Mouse (Mus musculus) right cerebral cortex, postnatal 36 days (tissue): ENCODE results near the gene Pkd1l1.

Experiments
- DNase-seq, 2 experiments: peaks; one replicate each; pipeline ENCODE4 v3.0.0; 2022; ENCODE audit warnings: low spot score in 2 of 2, mixed read lengths in 1 of 2

The Pkd1l1 gene

GRCm38 (mm10) chr11:8973166-8973565, at the start of gene Pkd1l1:
Pkd1l1 (minus strand) TSS chr11:8973266.
- no peak for DNase-seq

- no peak for DNase-seq
These were observed 47.1 kb upstream of the Pkd1l1 start for GRCm38 (mm10) chr11:9020207-9020606.

DNA sequence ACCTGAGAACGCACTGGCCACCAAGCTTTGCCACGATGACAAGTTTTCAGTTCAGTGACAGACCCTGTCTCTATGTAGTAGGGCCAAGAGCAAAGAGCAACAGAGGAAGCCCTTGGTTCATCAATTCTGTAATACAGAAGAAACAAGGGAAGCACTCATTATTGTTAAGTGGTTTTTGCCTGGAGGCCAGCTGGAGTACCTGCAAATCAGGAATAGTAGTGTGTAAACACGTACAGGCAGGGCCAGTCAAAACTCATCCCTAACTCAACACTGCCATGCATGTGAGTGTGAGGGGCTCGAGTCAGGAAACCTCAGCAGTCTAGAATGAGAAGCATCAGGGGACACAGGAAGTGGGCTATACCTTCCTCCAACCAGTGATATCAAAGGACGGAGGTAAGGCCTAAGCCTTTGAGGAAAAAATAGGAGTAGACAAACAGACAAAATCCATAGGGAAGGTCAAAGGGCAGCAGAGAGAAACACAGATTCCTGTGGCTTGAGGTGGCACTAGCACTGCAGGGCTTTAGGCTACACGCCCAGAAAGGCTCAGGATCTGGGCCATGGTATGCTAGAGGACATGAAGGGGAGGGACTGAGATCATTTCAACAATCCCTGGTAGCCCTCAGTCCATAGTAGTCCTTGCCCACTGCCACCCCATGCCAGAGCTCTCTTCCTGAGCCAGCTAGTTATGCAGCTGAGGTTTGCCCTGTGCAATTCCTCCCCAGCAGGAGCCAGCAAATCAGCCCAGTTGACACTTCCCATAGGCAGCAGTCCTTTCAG, 45.6 kb upstream of the Pkd1l1 start:
- no peak for DNase-seq

- DNase-seq: no peak
These were observed 41.7 kb upstream of the Pkd1l1 start for GRCm38 (mm10) chr11:9014740-9015139.

DNA sequence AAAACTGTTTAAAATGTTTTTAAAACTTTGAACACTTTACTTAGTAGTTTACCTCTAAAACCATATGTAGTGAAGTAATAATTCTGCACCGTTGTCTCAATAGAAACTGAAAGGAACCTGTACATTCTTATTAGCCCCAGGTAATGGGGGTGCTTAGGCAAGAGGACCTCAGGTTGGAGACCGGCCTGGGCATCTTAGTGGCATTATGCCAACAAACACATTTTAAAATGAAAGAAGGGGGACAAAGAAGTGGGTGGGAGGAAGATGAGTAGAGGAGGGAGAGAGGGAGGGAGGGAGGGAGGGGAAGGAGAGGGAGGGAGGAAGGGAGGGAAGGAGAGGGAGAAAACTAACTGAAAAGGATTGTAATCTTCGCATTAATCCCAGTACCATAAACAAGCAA, 38.3 kb upstream of the Pkd1l1 start:
- no peak for DNase-seq

DNA sequence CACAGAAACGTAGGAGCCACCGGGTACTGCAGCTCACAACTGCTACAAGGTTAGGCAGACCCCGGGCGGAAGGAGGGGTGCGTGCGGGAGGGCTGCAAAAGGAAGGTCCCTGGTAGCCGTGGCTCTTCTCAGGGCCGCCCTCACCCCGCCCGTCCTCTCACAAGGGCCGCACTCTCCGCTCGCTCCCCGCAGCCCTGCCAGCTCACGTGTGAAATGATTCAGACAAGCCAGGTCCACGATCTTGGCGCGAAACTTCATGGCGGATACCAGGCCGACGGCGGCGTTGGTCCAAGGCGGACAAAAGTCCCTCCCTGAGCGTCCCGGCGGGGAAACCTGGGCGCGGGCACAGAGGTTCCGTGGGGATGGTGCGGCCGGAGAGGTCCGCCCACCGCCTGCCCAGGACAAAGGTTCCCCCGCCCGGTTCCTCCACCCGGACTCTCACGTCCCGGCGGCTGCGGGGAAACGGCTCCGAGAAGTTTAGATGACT, 37.8 kb upstream of the Pkd1l1 start, which contains the start of gene Hus1:
Gene Hus1, minus strand, starts transcription at position 339 of the 487 bp plus-strand sequence.
- DNase-seq: peak; percentile 50 to 55

DNA sequence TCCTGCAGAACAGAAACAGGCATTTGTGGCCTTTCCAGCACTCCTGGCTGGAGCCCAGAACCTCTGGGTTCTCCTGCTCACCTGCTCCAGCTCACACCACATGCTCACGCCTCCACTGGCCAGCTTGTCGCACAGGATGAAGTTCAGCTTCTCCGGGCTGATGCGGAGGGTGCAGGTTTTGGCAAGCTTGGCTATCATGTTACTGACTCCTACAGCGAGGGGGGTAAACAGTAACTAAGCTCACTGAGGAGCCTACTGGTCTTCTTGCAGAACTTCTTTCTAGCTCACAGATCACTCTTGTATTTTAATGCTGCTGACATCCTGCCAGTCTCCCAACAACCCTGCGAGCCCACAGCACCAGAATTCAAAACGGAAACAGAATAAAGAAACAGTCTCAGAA, 37.4 kb upstream of the Pkd1l1 start:
- DNase-seq: peak; percentile 4 to 8

- no peak for DNase-seq
These were observed 35.7 kb upstream of the Pkd1l1 start for GRCm38 (mm10) chr11:9008761-9009160.

DNA sequence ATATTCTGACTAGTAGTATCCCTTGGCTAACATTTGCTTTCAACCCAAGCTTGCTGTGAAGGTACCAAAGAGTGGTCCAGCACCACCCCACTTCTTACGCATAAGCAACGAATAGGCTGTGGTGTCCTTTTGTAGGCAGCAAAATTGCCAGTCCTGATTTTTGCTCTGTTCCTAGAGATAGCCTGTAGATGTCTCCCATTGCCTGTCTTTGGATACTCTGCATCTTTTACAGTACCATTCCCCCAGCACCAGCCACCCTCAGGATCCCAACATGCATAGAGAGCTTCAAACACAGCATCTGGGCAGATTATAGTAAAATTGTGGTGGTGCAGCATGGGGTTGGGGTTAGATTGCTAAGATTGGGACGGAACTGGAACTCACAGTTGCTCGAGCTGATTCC, 15.0 kb upstream of the Pkd1l1 start:
- DNase-seq: no peak

DNA sequence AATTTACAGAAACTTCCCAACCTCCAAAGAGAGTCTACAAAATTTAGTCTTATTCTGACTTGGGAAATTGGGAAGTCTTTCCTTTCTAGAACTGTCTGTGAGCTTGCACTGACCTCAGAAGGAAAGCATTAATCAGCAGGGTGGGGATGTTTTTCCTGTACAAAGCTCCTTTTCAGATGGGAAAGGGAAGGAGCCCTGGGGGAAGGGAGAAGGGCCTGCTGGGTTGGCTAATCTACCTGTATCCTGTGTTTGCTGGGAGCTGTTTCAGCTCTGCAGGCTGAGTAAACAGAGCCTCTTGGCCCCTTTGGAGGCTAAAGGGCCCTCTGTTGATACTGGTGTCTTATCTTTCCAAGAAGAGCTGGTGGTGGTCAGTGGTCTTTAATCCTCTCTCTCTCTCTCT, 13.0 kb upstream of the Pkd1l1 start:
- DNase-seq: no peak

DNA sequence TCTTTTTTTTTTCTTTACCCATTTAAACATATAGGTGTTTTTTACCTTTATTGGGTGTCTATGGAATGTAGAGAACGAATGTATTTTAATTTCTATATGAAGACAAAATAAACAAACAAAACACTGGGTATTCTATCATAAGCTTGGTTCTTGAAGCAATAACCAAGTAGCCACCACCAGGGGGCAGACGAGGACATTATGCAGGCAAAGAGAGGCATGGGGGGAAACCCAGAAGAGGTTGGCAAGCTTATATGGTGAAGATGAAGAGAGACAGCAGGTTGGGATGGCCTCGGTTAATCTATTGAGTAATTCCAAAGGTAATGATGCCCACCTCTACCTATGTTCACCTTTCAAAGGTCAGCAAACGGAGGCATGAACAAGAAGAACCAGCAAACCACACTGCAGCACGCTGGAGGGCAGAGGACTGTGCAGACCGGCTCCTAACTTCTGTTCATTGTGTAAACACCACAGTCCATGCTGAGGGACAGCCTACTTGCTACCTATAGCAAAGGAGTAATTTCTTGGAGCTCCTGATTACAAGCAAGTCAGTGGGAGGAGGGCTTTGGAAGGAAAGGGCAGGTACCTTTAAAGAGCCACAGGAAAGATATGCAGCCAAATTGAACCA, 10.3 kb upstream of the Pkd1l1 start:
- peak; percentile 38 to 47 for DNase-seq

GRCm38 (mm10) chr11:8978154-8978553, 5.1 kb upstream of the Pkd1l1 start:
- DNase-seq: no peak

GRCm38 (mm10) chr11:8972093-8972492, 973 bp downstream of the Pkd1l1 start:
- DNase-seq: no peak

GRCm38 (mm10) chr11:8970509-8970908, 2.6 kb downstream of the Pkd1l1 start:
- no peak for DNase-seq

DNA sequence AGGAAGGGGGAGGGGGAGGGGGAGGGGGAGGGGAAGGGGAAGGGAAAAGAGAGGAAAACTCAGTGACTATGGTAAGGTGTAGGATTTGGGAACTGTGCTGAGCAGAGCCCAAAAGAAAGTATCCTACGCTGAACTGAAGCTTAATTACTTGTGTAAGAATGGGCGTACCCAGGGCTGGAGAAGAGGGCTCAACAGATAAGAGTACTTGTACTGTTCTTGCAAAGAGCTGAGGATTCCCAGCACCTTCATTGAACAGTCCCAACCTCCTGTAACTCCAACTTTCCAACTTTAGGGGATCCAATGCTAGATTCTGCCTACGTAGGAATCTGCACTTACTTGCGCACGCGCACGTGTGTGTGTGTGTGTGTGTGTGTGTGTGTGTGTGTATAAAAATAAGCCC, 5.0 kb downstream of the Pkd1l1 start:
- no peak for DNase-seq

DNA sequence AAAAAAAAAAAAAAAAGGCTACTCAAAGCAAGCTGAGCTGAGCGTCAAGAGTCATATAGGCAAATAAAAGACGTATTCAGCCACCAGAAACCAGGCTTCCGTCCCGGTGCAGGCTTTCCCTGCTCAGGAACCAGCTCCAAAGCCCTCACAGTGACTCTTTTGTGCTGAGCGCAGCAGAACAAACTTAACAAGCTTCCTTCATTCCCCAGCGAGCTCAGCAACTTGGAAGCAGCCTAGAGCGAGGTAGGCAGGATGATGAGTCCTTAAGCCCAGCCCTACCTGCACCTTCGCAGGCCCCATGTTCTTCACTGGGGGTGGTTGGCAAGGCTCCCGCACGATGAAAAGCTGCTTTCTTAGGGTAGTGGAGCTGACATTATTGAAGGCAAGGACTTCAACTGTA, 14.5 kb downstream of the Pkd1l1 start:
- peak in 1 of 2 experiments; percentile 19 for DNase-seq

GRCm38 (mm10) chr11:8958108-8958507, 15.0 kb downstream of the Pkd1l1 start:
- no peak for DNase-seq

GRCm38 (mm10) chr11:8957023-8957422, 16.0 kb downstream of the Pkd1l1 start:
- no peak for DNase-seq

DNA sequence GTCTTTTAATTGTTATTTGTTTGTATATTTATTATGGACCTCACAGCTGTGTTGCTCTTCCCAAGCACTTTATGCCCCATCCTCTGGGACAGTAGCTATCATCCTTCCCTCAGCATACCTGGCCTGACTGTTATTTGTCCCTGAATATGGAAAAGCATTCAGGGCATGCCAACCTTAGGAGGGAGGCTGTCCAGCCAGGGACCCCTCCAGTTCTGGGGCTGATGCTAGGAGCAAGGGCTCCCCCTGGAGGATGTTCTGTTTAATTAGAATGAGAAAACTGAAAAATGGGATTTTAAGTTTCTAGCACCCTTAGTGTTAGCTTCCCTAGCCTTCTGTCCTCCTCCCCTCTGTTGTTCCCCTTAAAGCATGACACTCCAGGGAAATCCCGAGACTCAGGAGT, 17.4 kb downstream of the Pkd1l1 start:
- no peak for DNase-seq

DNA sequence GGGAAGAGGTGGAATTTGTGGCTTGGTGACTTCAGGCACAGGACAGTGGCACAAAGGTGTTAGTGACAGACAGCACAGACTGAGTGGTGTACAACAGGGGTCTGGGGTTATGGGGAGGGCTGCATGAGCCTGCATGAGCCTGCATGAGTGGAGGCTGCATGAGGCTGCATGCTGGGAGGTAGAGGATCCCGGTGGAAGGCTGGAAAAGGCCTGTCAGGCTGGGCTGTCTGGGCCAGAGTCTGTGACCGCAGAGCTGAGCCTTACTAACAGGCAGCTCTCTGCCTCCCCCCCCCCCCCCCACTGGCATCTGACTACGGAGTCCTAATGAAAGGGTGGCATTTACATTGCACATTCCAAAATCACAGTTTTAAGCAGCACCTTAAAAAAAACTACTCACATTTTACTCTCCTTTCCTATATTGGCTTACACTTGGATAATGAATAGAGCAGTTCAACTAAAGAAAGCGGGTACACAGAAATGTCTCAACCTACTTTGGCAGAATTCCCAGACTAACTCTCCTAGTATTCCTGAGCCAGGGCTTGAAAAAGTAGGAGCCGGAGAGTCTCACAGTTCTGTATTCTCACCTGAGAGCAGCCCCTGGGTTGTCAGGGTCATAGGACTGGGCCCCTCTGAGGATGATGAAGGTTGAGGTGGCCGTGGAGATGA, 23.2 kb downstream of the Pkd1l1 start:
- no peak for DNase-seq

- no peak for DNase-seq
These were observed 24.2 kb downstream of the Pkd1l1 start for GRCm38 (mm10) chr11:8948871-8949270.

DNA sequence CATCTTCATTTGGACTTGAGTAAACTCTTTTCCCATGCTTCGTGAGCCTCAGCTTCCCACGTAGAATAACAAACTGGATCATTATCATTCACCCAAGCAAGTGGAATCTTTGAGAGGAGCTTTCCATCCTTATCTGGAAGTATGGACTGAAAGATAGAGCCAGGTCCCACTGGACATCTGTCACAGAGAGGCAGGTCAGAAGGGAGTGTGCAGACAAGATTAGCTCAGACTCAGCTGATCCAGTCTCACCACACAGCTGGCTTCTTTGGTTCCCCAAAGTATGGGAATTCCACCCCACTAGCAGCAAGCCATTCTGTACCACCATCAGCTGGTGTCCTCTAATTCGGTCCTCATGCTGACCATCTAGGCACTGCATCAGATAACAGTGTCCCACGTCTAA, 29.0 kb downstream of the Pkd1l1 start:
- DNase-seq: no peak

DNA sequence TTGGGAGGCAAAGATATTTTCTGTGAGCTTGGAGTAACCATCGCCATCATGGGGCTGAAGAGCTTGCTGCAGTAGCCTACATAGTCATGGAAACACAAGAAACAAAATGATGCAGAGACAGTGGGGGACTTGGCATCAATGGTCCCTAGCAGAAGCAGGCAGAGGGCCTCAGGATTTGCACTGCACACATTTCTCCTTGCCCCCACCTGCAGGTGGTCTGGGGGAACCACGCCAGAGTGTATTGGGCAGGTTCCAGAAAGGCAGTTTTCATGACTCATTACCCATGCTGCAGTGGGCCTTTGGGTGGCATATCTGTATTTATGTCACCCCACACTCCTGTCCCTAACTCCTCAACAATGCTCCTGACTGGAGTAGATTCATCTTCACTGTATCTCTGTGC, 30.6 kb downstream of the Pkd1l1 start:
- DNase-seq: no peak
